ENCODE assay signal across 13 mouse cellular contexts in genomic region chr13:110260649-110261048, GRCm38 (mm10). TPM values are rescaled to one million over a fixed set of nuclear protein-coding genes. Genes with fewer than 3 reads are reported as not detected.
DNase-seq lines count a peak whose midpoint lies in the region; ATAC-seq and TF ChIP-seq lines count a peak whose summit lies in the region.
"Had no signal": no experiment of that assay in that cellular context is flagged by ENCODE, and none has a peak within 500 bp of the region (broad histone marks: within the 10 kb centered on the region; RNA-seq: fewer than 3 reads in every experiment).

No protein-coding gene starts in this region.

- no peaks in the 10 kb centered on the region for H3K27me3 ChIP-seq in hindbrain, embryonic 14.5 days (ENCODE audit: control insufficient read depth, insufficient read depth, low read length)
- H3K27me3 ChIP-seq in midbrain, postnatal 0 days (ENCODE audit: insufficient read depth, low read length) = no peaks in the 10 kb centered on the region
- H3K27me3 ChIP-seq: heart, embryonic 15.5 days had no signal

- no peak for TF ChIP-seq POLR2A in lung, adult 2 months (IDR thresholded peaks at IDR 0.05; ENCODE audit: borderline replicate concordance, extremely low read depth, low read depth, low read length)

- H3K27ac ChIP-seq in hindbrain, embryonic 14.5 days = peak overlapping the region; percentile 24; the same call in 1 of the 2 replicates
- H3K27ac ChIP-seq in midbrain, postnatal 0 days (ENCODE audit: low read depth, low read length) = 0 out of 2 replicates have a peak overlapping the region, but pooled peaks have one; percentile 3
- H3K27ac ChIP-seq: heart, embryonic 15.5 days; stomach, postnatal 0 days had no signal

- H3K4me3 ChIP-seq in lung, adult 2 months (replicated peaks; ENCODE audit: extremely low read depth, low read depth, low read length) = no peak overlapping the region
- no peak overlapping the region for H3K4me3 ChIP-seq in hindbrain, embryonic 14.5 days (replicated peaks; ENCODE audit: low read length)
- H3K4me3 ChIP-seq in midbrain, postnatal 0 days (ENCODE audit: low read depth, low read length) = no peak overlapping the region
- H3K4me3 ChIP-seq: heart, embryonic 15.5 days had no signal

- peaks cover 36% of the 10 kb centered on the region for H3K36me3 ChIP-seq in hindbrain, embryonic 14.5 days (replicated peaks; ENCODE audit: control insufficient read depth, insufficient read depth)
- peaks cover 5% of the 10 kb centered on the region; the same call in 1 of the 2 replicates for H3K36me3 ChIP-seq in midbrain, postnatal 0 days (ENCODE audit: insufficient read depth, low read length)
- H3K36me3 ChIP-seq: heart, embryonic 15.5 days had no signal

- peak overlapping the region; percentile 15; the same call in 1 of the 2 replicates for H3K4me2 ChIP-seq in hindbrain, embryonic 14.5 days (replicated peaks)
- H3K4me2 ChIP-seq in midbrain, postnatal 0 days (ENCODE audit: low read depth, low read length, poor library complexity, severe bottlenecking) = no peak overlapping the region
- H3K4me2 ChIP-seq: heart, embryonic 15.5 days had no signal

- WGBS in lung, adult 2 months = 48% methylated on average over 1 of the region's 1 CpGs
- 62% methylated on average over 1 of the region's 1 CpGs for whole genome bisulfite sequencing in hindbrain, embryonic 14.5 days
- 50% methylated on average over 1 of the region's 1 CpGs for WGBS in midbrain, postnatal 0 days

- peak; percentile 2 for DNase-seq in lung, postnatal 10 days
- DNase-seq in lung, adult 2 months = no peak
- DNase-seq in embryo, embryonic 9.5 days (ENCODE audit: extremely low spot score) = peak; percentile 22
- no peak for DNase-seq in hindbrain, embryonic 14.5 days (ENCODE audit: low spot score)
- peak; percentile 49 for DNase-seq in midbrain, postnatal 0 days (ENCODE audit: low spot score)
- no peak for DNase-seq in kidney, postnatal 14 days
- DNase-seq: cerebellum, adult 2 months had no signal

- ATAC-seq in hindbrain, embryonic 14.5 days (ENCODE audit: low FRiP score) = peak; percentile 31; the same call in 1 of the 2 replicates
- no peak; the same call in 1 of the 2 replicates for ATAC-seq in midbrain, postnatal 0 days (ENCODE audit: low FRiP score)
- ATAC-seq in megakaryocyte, adult 5-6 weeks (ENCODE audit: poor library complexity, severe bottlenecking) = no peak

- no peaks in the 10 kb centered on the region for H3K4me1 ChIP-seq in lung, adult 2 months (ENCODE audit: control insufficient read depth, insufficient read depth, low read length)
- H3K4me1 ChIP-seq in hindbrain, embryonic 14.5 days (replicated peaks; ENCODE audit: control insufficient read depth, insufficient read depth, low read length) = peaks cover 19% of the 10 kb centered on the region
- H3K4me1 ChIP-seq in midbrain, postnatal 0 days (ENCODE audit: insufficient read depth, low read length) = peaks cover 3% of the 10 kb centered on the region; the same call in 1 of the 2 replicates
- H3K4me1 ChIP-seq: heart, embryonic 15.5 days had no signal

- H3K9ac ChIP-seq in hindbrain, embryonic 14.5 days = no peak overlapping the region
- no peak overlapping the region for H3K9ac ChIP-seq in midbrain, postnatal 0 days (replicated peaks; ENCODE audit: low read length, poor library complexity, severe bottlenecking)
- H3K9ac ChIP-seq: heart, embryonic 15.5 days had no signal

- no peaks in the 10 kb centered on the region for H3K9me3 ChIP-seq in hindbrain, embryonic 14.5 days (ENCODE audit: control insufficient read depth, low read length)
- no peaks in the 10 kb centered on the region for H3K9me3 ChIP-seq in midbrain, postnatal 0 days (ENCODE audit: low read length)
- H3K9me3 ChIP-seq: heart, embryonic 15.5 days had no signal

- no peak for TF ChIP-seq CTCF in lung, adult 2 months (IDR thresholded peaks at IDR 0.05; ENCODE audit: insufficient read depth, low read length)
- TF ChIP-seq CTCF in midbrain, postnatal 0 days (IDR thresholded peaks at IDR 0.05) = no peak

RNA-seq across cellular contexts. Expression of gene Rab3c, which starts 20.1 kb away (rescaled TPM):
- 0.26 and 0.28 TPM in 2 replicates for polyA plus RNA-seq in lung, adult 2 months (2012; rRNA removed)
- 175 and 177 TPM in 2 replicates for polyA plus RNA-seq in hindbrain, embryonic 14.5 days (2014; fragmentation: Nextera tagmentation; extraction: Ambion mirVana)
- total RNA-seq in midbrain, postnatal 0 days (2014; rRNA removed) = 168 and 199 TPM in 2 replicates
- 135 and 164 TPM in 2 replicates for polyA plus RNA-seq in midbrain, postnatal 0 days (2015; fragmentation: Nextera tagmentation; extraction: Ambion mirVana)
- not detected in 2 replicates for total RNA-seq in megakaryocyte, adult 5-6 weeks (2015)
- not detected in 2 replicates for total RNA-seq in megakaryocyte, adult 5-6 weeks (2017)
- total RNA-seq: megakaryocyte-erythroid progenitor cell, adult 5-6 weeks; neutrophil, adult 5-6 weeks had no signal
- polyA plus RNA-seq: kidney, embryonic 14.5 days had no signal

Comparison
In these comparisons a context has a peak if more than half of its experiments do, and no peak if none do; other contexts are left out.
1. DNase-seq: peak in lung, postnatal 10 days (single experiment), embryo, embryonic 9.5 days (single experiment) and midbrain, postnatal 0 days (single experiment); none in lung, adult 2 months (single experiment), hindbrain, embryonic 14.5 days (single experiment) and kidney, postnatal 14 days (single experiment).
2. RNA of gene Rab3c, which starts 20.1 kb away (polyA plus RNA-seq): 175 to 177 TPM in hindbrain, embryonic 14.5 days and 135 to 164 TPM in midbrain, postnatal 0 days; 0.26 to 0.28 TPM in lung, adult 2 months; every median in the first group is over 100 times any median in the second.